In the genomic region with DNA sequence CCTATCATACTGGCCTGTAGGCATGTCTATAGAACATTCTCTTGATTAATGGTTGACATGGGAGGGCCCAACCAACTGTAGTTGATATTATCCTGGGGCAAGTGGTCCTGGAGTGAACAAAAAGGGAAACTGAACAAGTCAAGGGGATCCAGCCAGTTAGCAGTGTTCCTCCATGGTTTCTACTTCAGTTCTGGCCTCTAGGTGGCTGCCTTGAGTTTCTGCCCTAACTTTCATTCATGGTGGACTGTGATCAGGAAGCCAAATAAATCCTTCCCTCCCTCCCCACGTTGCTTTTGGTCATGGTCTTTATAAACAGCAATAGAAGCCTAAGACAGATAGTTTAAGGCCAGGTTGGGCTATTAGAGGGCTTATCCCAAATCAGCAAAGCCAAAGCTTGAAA, we compare ENCODE assay signal across 11 mouse cellular contexts. TPM values are rescaled to one million over a fixed set of nuclear protein-coding genes. Genes with fewer than 3 reads are reported as not detected.
DNase-seq lines count a peak whose midpoint lies in the region; ATAC-seq and TF ChIP-seq lines count a peak whose summit lies in the region.
"Had no signal": no experiment of that assay in that cellular context is flagged by ENCODE, and none has a peak within 500 bp of the region (broad histone marks: within the 10 kb centered on the region; RNA-seq: fewer than 3 reads in every experiment).

No protein-coding gene starts in this region.

- no peaks in the 10 kb centered on the region; the same call in 1 of the 2 replicates for H3K4me1 ChIP-seq in heart, postnatal 0 days (ENCODE audit: control insufficient read depth, insufficient read depth)
- no peaks in the 10 kb centered on the region for H3K4me1 ChIP-seq in ES-E14 (ENCODE audit: control insufficient read depth in 2 of 2, insufficient read depth in 2 of 2, low read length in 2 of 2, poor library complexity in 1 of 2)
- H3K4me1 ChIP-seq in lung, postnatal 0 days (ENCODE audit: insufficient read depth, low read depth, low read length): no peaks in the 10 kb centered on the region

- no peaks in the 10 kb centered on the region for H3K9me3 ChIP-seq in heart, postnatal 0 days (replicated peaks; ENCODE audit: control insufficient read depth, low read length)
- no peaks in the 10 kb centered on the region for H3K9me3 ChIP-seq in ES-E14 (ENCODE audit: control insufficient read depth, insufficient read depth, low read depth, low read length)
- no peaks in the 10 kb centered on the region for H3K9me3 ChIP-seq in lung, postnatal 0 days (ENCODE audit: low read length)
- H3K9me3 ChIP-seq: limb, embryonic 10.5 days; midbrain, embryonic 12.5 days had no signal

- H3K9ac ChIP-seq in heart, postnatal 0 days (replicated peaks; ENCODE audit: low read depth, low read length): no peak overlapping the region
- no peak overlapping the region for H3K9ac ChIP-seq in ES-E14 (ENCODE audit: insufficient read depth, low read depth, low read length, poor library complexity, severe bottlenecking)
- no peak overlapping the region for H3K9ac ChIP-seq in lung, postnatal 0 days (replicated peaks; ENCODE audit: low read depth)
- H3K9ac ChIP-seq: midbrain, embryonic 12.5 days had no signal

- TF ChIP-seq CTCF in heart, postnatal 0 days (IDR thresholded peaks at IDR 0.05; ENCODE audit: low read depth): peak; percentile 59
- peak; percentile 82 for TF ChIP-seq CTCF in lung, postnatal 0 days (IDR thresholded peaks at IDR 0.05)

- H3K27ac ChIP-seq in heart, postnatal 0 days (ENCODE audit: low read depth): no peak overlapping the region
- H3K27ac ChIP-seq in ES-E14 (ENCODE audit: insufficient read depth, low read depth, low read length, poor library complexity, severe bottlenecking): no peak overlapping the region
- no peak overlapping the region for H3K27ac ChIP-seq in lung, postnatal 0 days (ENCODE audit: low read length)
- H3K27ac ChIP-seq: limb, embryonic 10.5 days; midbrain, embryonic 12.5 days had no signal

- no peak for ATAC-seq in heart, postnatal 0 days (ENCODE audit: insufficient read depth, low read depth)
- no peak for ATAC-seq in lung, postnatal 0 days

- no peaks in the 10 kb centered on the region for H3K36me3 ChIP-seq in heart, postnatal 0 days (replicated peaks; ENCODE audit: control insufficient read depth, insufficient read depth, low read length)
- H3K36me3 ChIP-seq in ES-E14 (ENCODE audit: control insufficient read depth, insufficient read depth, low read length, poor library complexity, severe bottlenecking): no peaks in the 10 kb centered on the region
- no peaks in the 10 kb centered on the region for H3K36me3 ChIP-seq in lung, postnatal 0 days (ENCODE audit: insufficient read depth, low read length)
- H3K36me3 ChIP-seq: limb, embryonic 10.5 days; midbrain, embryonic 12.5 days had no signal

- in situ Hi-C loops in ES-E14 (cut with MboI; ENCODE audit: low sequenced_read_pairs in 2 of 2, unreplicated experiment in 2 of 2): loop anchor here in 1 of 2 experiments (5.0 kb wide), 1 partner anchor 183 kb away; no protein-coding TSS in a partner anchor

- H3K27me3 ChIP-seq in heart, postnatal 0 days (ENCODE audit: control insufficient read depth, insufficient read depth, low read length): peaks cover 26% of the 10 kb centered on the region
- H3K27me3 ChIP-seq in lung, postnatal 0 days (replicated peaks; ENCODE audit: insufficient read depth, low read length): peaks cover 11% of the 10 kb centered on the region

- H3K4me2 ChIP-seq in heart, postnatal 0 days (ENCODE audit: low read depth, low read length): no peak overlapping the region
- no peak overlapping the region for H3K4me2 ChIP-seq in lung, postnatal 0 days (replicated peaks; ENCODE audit: low read depth, low read length)
- H3K4me2 ChIP-seq: midbrain, embryonic 12.5 days had no signal

- WGBS in heart, postnatal 0 days: 30% methylated on average over 1 of the region's 1 CpGs
- 18% methylated on average over 1 of the region's 1 CpGs for WGBS in lung, postnatal 0 days

- intact Hi-C loops in heart, postnatal 25 days (cut with DNase I): loop anchor here (1.0 to 5.0 kb wide), 3 partner anchors 63 to 265 kb away; a partner anchor contains a TSS

- DNase-seq in heart, postnatal 0 days (ENCODE audit: low spot score): no peak
- DNase-seq in heart, postnatal 25 days (ENCODE audit: low spot score): no peak
- peak; percentile 47 for DNase-seq in 416B (ENCODE audit: low read depth)
- peak; percentile 40 for DNase-seq in ES-E14 (ENCODE audit: low read depth, low spot score)
- peak; percentile 58 for DNase-seq in lung, postnatal 0 days (ENCODE audit: low spot score)
- DNase-seq in urinary bladder, postnatal 10 days (ENCODE audit: low spot score): no peak
- DNase-seq in left cerebral cortex, adult 18-20 months (ENCODE audit: low spot score in 2 of 2): no peak
- no peak for DNase-seq in spleen, adult 12 weeks (ENCODE audit: low spot score)
- DNase-seq: adrenal gland, postnatal 14 days had no signal

- no peak for TF ChIP-seq EP300 in heart, postnatal 0 days (IDR thresholded peaks at IDR 0.05; ENCODE audit: low read depth)
- TF ChIP-seq EP300 in lung, postnatal 0 days (IDR thresholded peaks at IDR 0.05): no peak

- H3K4me3 ChIP-seq in heart, postnatal 0 days (ENCODE audit: low read depth, low read length): no peak overlapping the region
- H3K4me3 ChIP-seq in ES-E14 (ENCODE audit: insufficient read depth in 1 of 2, low read depth in 1 of 2, low read length in 2 of 2, poor library complexity in 1 of 2, severe bottlenecking in 1 of 2): no peak overlapping the region
- H3K4me3 ChIP-seq in lung, postnatal 0 days (ENCODE audit: low read depth, low read length): no peak overlapping the region
- H3K4me3 ChIP-seq: limb, embryonic 10.5 days; midbrain, embryonic 12.5 days had no signal

TF ChIP-seq in ES-E14, 5 proteins besides CTCF, POLR2A, EP300 and RAD21:
- TF ChIP-seq MAFK (IDR thresholded peaks at IDR 0.05; ENCODE audit: insufficient read depth, low read depth, low read length) (no peak), HCFC1 (IDR thresholded peaks at IDR 0.05; ENCODE audit: borderline replicate concordance, insufficient read depth, low read length) (no peak), CHD2 (IDR thresholded peaks at IDR 0.05; ENCODE audit: low read depth, low read length) (no peak), ZNF384 (IDR thresholded peaks at IDR 0.05; ENCODE audit: low read depth, low read length) (no peak), ZC3H11A (IDR thresholded peaks at IDR 0.05; ENCODE audit: borderline replicate concordance, low read depth, low read length) (no peak)

RNA-seq across cellular contexts. Expression of a gene that starts 3.5 kb away (rescaled TPM):
- 1.4 and 2.9 TPM in 2 replicates for total RNA-seq in heart, postnatal 0 days (2014; rRNA removed; ENCODE audit: low replicate concordance)
- 0.23 and 0.37 TPM in 2 replicates for polyA plus RNA-seq in heart, postnatal 0 days (2015; fragmentation: Nextera tagmentation; extraction: Ambion mirVana)
- total RNA-seq in heart, postnatal 25 days (2021): under 1 TPM; 0.13 to 0.17 TPM
- total RNA-seq in ES-E14 (2012; rRNA removed): 1.2 and 3.9 TPM in 2 replicates
- 0.57 and 0.83 TPM in 2 replicates for polyA plus RNA-seq in lung, postnatal 0 days (2015; fragmentation: Nextera tagmentation; extraction: Ambion mirVana)
- 10 to 100 TPM; 12.2 to 12.7 TPM for total RNA-seq in left cerebral cortex, adult 18-20 months (2021)
- polyA plus RNA-seq: limb, embryonic 10.5 days had no signal

Comparison
In these comparisons a context has a peak if more than half of its experiments do, and no peak if none do; other contexts are left out.
1. DNase-seq: peak in 416B (single experiment), ES-E14 (single experiment) and lung, postnatal 0 days (single experiment); none in heart, postnatal 0 days (single experiment), heart, postnatal 25 days (single experiment), urinary bladder, postnatal 10 days (single experiment), left cerebral cortex, adult 18-20 months (0 of 2) and spleen, adult 12 weeks (single experiment).